Mouse (Mus musculus): ENCODE data around the gene Klra10. TPM values are rescaled to one million over a fixed set of nuclear protein-coding genes. Genes with fewer than 3 reads are reported as not detected.

Klra10 gene
- polyA plus RNA-seq (2012; rRNA removed; ENCODE audit: low replicate concordance) = not detected in 2 replicates

DNA sequence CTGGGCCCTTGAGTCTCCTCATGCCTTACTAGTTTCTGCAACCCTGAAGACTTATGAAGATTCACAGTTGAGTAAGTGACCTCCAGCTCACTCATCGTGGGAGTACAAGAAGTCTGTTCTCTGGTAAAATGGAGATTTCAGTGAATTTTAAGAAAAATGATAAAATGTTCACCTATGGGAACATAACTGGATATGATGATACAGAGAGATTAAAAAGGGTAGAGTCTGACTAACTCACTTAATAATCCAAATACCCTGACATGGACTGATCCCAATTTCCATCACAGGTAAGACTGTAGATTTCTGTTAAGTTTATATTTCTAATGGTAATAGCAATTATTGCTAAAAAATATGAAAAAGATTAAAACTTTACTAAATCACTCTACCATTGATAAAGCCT is at the start of gene Klra10:
Gene Klra10 (minus strand): TSS at position 101 of the 400 bp plus-strand sequence.

DNA sequence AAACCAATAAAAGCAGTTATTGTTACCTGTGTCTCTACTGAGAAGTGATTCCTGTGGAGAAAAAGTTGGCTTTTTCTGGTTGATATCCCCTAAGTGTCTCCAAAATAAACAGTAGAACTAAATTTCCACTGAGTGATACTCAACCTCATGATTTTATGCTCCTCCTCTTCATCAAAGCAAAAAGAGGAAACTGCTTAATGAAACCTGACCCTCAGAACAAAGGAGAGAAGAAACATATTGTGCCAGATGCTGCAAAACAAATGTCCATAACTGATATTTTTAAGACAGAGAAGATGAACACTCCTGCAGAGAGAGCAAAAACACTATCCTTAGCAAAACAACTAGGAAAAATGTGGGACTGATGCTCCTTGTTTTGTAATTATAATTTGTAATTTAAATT is 48.5 kb downstream of the Klra10 start, which contains the start of gene Klra7:
Gene Klra7 (minus strand): TSS at position 101 of the 400 bp plus-strand sequence.

Other genes starting within 250 kb of the Klra10 start
- 0.17 and 0.33 TPM in 2 replicates for gene Klra4, start 214.7 kb downstream of the Klra10 start, polyA plus RNA-seq (2012; rRNA removed; ENCODE audit: low replicate concordance)
- 0.39 TPM in 1 of 2 replicates, not detected in the other for gene Klra8, start 152.0 kb downstream of the Klra10 start, polyA plus RNA-seq (2012; rRNA removed; ENCODE audit: low replicate concordance)
- gene Klra9, start 88.8 kb downstream of the Klra10 start, polyA plus RNA-seq (2012; rRNA removed; ENCODE audit: low replicate concordance) = not detected in 2 replicates
- gene Klra7, start 48.6 kb downstream of the Klra10 start, polyA plus RNA-seq (2012; rRNA removed; ENCODE audit: low replicate concordance) = 0.40 TPM in 1 of 2 replicates, not detected in the other
- not detected in 2 replicates for gene Klra3, start 55.6 kb upstream of the Klra10 start, polyA plus RNA-seq (2012; rRNA removed; ENCODE audit: low replicate concordance)
- gene Klra1, start 104.9 kb upstream of the Klra10 start, polyA plus RNA-seq (2012; rRNA removed; ENCODE audit: low replicate concordance) = not detected in 2 replicates